Mouse (Mus musculus) monocyte, adult 2 months (primary cell): Measurements from ENCODE around the gene Zfp967.
"Not testable (repeated sequence)": the region's sequence is repeated elsewhere in the genome, so short reads cannot be mapped to it uniquely, and the experiment has no call there.

Source experiments
- DNase-seq, 2 experiments: peaks; one replicate each; pipeline ENCODE4 v3.0.0; 2022; ENCODE audit warnings: low spot score in 2 of 2, low read depth in 1 of 2

Gene Zfp967

GRCm38 (mm10) chr2:176520756-176521155, at the start of gene Zfp967:
Zfp967 (plus strand) TSS chr2:176521056.
- DNase-seq, result not testable (repeated sequence)

- DNase-seq, result not testable (repeated sequence)
Measured at GRCm38 (mm10) chr2:176486683-176487082, 34.2 kb upstream of the Zfp967 start, which contains the start of gene Gm14434. Gm14434 (minus strand) TSS chr2:176486783.
